Mouse (Mus musculus) Patski (cell line): Measurements from ENCODE around the gene Pif1. TPM values are rescaled to one million over a fixed set of nuclear protein-coding genes. Genes with fewer than 3 reads are reported as not detected.

Experiments
- ATAC-seq: fragments of 100-300 bp; one replicate; pipeline ENCODE4 v1.8.0; 2021
- CTCF ChIA-PET: fragments of 350-600 bp; sonication (Branson Sonifier 250); formaldehyde crosslinking; loops from one replicate; lab custom pipeline; 2022; ENCODE audit warnings: inconsistent platforms; lab: Charles Lee
- POLR2A ChIA-PET: fragments of 350-600 bp; sonication (Branson Sonifier 250); formaldehyde crosslinking; loops from one replicate; lab custom pipeline; 2022; ENCODE audit warnings: antibody characterized with exemption, inconsistent platforms; lab: Charles Lee
- DNase-seq: peaks from one replicate; pipeline ENCODE4 v3.0.0-alpha.2; 2011; ENCODE audit warnings: low read depth, low spot score
- H3K27me3 ChIP-seq: fragments of 371-371 bp; one replicate; pipeline ENCODE4 v1.5.1; 2021
- CTCF ChIP-seq: fragments of 100-300 bp; IDR thresholded peaks from one replicate; pipeline ENCODE4 v1.5.1; 2021
- in situ Hi-C: fragments of 300-500 bp; cut with MboI; formaldehyde crosslinking; loops from 3 replicates; pipeline ENCODE4 v1.11.1; 2018; ENCODE audit warnings: low pct_unique_long_range_greater_than_20kb, mixed read lengths
- polyA plus RNA-seq: library from polyadenylated mRNA; unstranded; gene quantifications from one replicate; pipeline ENCODE4 v1.2.3, GENCODE M21; 2021

Gene Pif1
- polyA plus RNA-seq, 1 experiment from 2014 or later = 7.2 TPM

DNA sequence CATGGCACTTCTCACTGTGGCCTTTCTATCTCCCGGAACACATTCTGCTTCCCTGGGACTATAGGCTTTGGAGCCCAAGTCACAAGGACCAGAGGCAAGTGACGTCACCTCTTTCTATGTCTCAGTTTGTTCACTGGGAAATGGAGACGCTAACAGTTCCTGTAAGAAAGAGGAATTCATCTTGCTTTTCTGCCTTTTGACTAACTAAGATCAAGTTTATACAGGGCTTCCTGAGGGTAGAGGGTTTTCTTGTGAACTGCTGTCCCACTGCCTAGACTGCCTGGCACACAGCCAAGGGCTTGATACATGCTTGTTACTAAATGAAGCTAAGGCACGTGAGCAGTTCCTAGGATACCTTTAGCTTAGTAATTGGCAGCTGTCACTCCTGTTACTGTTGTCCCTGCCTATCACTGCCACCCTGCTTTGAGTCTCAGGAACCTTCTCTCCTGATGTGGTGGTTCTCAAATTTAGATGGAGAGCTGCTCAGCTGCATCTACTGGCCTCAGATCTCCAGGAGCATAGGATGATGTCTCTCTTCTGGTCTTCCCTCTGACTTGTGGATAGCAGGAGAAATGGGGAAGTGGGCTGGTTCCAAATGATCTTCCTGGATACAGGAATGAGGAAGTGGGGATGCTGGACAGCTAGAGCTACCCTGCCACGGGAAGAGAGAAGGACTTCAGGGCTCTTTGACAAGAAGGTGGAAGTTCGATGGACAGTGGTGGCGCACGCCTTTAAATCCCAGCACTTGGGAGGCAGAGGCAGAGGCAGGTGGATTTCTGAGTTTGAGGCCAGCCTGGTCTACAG, 11.4 kb upstream of the Pif1 start:
- ATAC-seq (no peak), DNase-seq (no peak)
- CTCF ChIA-PET = interaction anchor here (0.5 to 1.6 kb wide), 3 partner anchors 11 to 46 kb away, joined by 3 to 4 read pairs (median 3); no protein-coding TSS in a partner anchor
- POLR2A ChIA-PET = interaction anchor here (0.7 kb wide), 1 partner anchor 44 kb away, joined by 3 read pairs; no protein-coding TSS in a partner anchor
- TF ChIP-seq CTCF = no peak
- in situ Hi-C loops = loop anchor here (5.0 kb wide), 1 partner anchor 33 kb away; no protein-coding TSS in a partner anchor
- H3K27me3 ChIP-seq = no peaks in the 10 kb centered on the region

GRCm38 (mm10) chr9:65576861-65577510, 10.0 kb upstream of the Pif1 start:
- ATAC-seq = no peak
- in situ Hi-C loops = loop anchor here (5.0 kb wide), 1 partner anchor 35 kb away; no protein-coding TSS in a partner anchor

DNA sequence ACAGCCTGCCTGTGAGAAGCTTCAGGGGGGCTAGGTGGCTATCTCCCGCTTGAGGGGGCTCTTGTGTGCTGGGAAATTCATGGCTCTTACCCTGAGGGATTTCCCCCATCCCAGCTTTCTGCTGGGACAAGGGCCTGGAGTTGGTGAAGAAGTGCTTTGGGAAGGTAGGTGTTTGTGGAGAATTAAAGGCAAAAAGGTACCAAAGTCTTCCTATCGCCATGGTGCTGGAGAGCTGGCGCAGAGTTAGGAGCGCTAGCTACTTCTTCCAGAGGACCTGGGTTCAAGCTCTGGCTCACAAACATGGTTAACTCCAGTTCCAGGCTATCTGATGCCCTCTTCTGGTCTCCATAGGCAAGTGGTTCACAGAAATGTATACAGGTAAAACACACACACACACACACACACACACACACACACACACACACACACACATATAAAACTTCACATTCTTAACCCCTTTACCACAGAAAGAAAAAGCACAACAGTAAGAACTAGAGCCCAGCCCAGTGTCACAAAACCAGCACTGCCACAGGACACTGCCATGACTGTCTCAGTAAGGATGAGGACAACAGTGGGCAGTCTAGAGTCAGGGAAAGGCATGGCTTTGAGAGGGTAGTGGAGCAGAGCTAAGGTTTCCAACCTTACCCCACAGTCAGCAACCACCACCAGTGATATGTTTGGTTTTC, 9.3 kb upstream of the Pif1 start:
- in situ Hi-C loops = loop anchor here (5.0 kb wide), 1 partner anchor 35 kb away; no protein-coding TSS in a partner anchor

More at GRCm38 (mm10) chr9:65576861-65577510, 10.0 kb upstream of the Pif1 start:
- ChIA-PET CTCF (interaction anchor here (0.8 to 2.1 kb wide), 7 partner anchors 8 to 96 kb away, joined by 3 to 7 read pairs (median 3); no protein-coding TSS in a partner anchor), POLR2A (interaction anchor here (0.6 to 1.2 kb wide), 2 partner anchors 9 to 87 kb away, joined by 3 to 4 read pairs; no protein-coding TSS in a partner anchor)
- H3K27me3 ChIP-seq = no peaks in the 10 kb centered on the region
- TF ChIP-seq CTCF = no peak
- no peak for DNase-seq

DNA sequence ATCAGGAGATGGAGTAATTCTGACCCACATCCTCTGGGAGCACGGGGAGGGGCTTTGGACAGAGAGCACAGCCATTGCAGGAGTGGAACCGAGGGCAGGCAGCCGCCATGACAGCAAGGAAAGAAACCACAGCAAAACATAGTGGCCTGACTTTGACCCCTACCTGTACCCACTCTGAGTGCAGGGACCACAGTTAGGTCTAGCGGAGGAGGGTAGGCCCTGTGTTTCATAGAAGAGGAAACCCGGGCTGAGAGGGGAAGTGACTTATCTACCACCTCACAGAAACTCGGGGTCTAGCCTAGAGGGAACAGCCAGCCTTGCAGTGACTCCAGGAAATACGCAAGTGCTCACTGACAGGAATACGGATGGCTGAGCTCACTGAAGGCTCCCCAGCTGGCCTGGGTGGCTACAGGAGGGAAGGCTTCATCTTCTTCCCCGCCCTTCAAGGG, 8.1 kb upstream of the Pif1 start:
- DNase-seq = no peak
- POLR2A ChIA-PET = no interaction called here
- no peak for ATAC-seq
- H3K27me3 ChIP-seq = no peaks in the 10 kb centered on the region
- in situ Hi-C loops = loop anchor here (5.0 kb wide), 1 partner anchor 37 kb away; no protein-coding TSS in a partner anchor
- CTCF ChIA-PET = interaction anchor here (2.0 kb wide), 1 partner anchor 10 kb away, joined by 5 read pairs; no protein-coding TSS in a partner anchor
- TF ChIP-seq CTCF = no peak

More for the DNA sequence above, 9.3 kb upstream of the Pif1 start:
- DNase-seq = no peak
- ChIA-PET CTCF (interaction anchor here (0.8 to 2.1 kb wide), 6 partner anchors 9 to 97 kb away, joined by 3 to 7 read pairs (median 4); no protein-coding TSS in a partner anchor), POLR2A (interaction anchor here (1.2 kb wide), 1 partner anchor 9 kb away, joined by 4 read pairs; no protein-coding TSS in a partner anchor)
- H3K27me3 ChIP-seq = no peaks in the 10 kb centered on the region
- TF ChIP-seq CTCF = no peak
- ATAC-seq = no peak

GRCm38 (mm10) chr9:65579781-65580371, 7.1 kb upstream of the Pif1 start, which contains the start of gene Plekho2:
Plekho2 (minus strand) TSS chr9:65580040.
- no peak for TF ChIP-seq CTCF
- in situ Hi-C loops = loop anchor here (5.0 to 10.0 kb wide), 4 partner anchors 38 to 215 kb away; partner anchors contain the start of genes Ankdd1a and Ubap1l
- H3K27me3 ChIP-seq = no peaks in the 10 kb centered on the region
- ATAC-seq (peak; percentile 74), DNase-seq (peak; percentile 75)
- ChIA-PET CTCF (interaction anchor here (1.0 to 2.4 kb wide), 6 partner anchors 12 to 60 kb away, joined by 3 to 18 read pairs (median 5); partner anchors contain the start of gene Ankdd1a), POLR2A (interaction anchor here (0.7 kb wide), 1 partner anchor 31 kb away, joined by 3 read pairs; no protein-coding TSS in a partner anchor)

DNA sequence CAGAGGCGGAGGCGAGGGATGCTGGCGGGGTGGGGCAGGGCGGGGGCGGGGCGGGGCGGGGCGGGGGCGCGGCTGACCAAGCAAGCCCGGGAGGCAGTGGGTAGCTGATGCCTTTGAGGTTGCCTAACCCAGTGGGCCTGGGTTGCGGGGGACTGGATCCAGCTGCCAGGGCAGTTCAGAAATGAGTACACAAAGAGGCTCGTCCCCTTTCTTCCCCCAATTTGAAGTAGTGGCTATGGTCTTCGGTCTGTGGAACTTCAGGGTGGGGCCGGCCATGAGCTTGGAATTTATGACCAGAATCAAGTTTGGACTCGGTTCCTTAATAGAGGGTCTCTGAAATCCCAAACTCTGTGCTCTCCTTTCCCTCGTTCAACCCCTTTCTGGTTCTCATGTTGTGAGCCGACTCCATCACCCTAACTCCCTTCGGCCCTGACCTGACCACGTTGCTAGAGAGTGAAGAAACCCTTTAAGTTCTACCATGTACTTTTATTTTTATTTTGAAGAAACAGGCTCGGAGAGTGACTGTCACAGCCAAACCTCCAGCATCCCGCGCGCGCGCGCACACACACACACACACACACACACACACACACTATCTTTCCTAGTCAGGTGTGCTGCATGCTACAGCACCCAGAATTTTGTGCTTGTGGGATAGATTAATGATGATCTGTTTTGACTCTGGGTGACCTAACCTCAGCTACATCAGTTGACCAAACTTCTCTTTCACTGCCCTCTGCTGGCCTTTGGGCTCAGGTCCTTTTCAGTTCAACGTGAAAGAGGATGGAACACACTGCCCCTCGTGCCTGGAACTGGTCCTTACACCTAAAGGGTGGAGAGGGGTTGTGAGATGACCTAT, 6.3 kb upstream of the Pif1 start:
- no peaks in the 10 kb centered on the region for H3K27me3 ChIP-seq
- peak; percentile 76 for DNase-seq
- ATAC-seq = peak; percentile 52
- in situ Hi-C loops = loop anchor here (5.0 to 10.0 kb wide), 3 partner anchors 58 to 216 kb away; partner anchors contain the start of genes Ankdd1a and Ubap1l
- CTCF ChIA-PET = interaction anchor here (1.0 to 2.4 kb wide), 6 partner anchors 11 to 60 kb away, joined by 3 to 18 read pairs (median 5); partner anchors contain the start of gene Ankdd1a
- POLR2A ChIA-PET = interaction anchor here (0.7 kb wide), 2 partner anchors 32 to 56 kb away, joined by 3 read pairs; no protein-coding TSS in a partner anchor
- peak; percentile 98 for TF ChIP-seq CTCF

DNA sequence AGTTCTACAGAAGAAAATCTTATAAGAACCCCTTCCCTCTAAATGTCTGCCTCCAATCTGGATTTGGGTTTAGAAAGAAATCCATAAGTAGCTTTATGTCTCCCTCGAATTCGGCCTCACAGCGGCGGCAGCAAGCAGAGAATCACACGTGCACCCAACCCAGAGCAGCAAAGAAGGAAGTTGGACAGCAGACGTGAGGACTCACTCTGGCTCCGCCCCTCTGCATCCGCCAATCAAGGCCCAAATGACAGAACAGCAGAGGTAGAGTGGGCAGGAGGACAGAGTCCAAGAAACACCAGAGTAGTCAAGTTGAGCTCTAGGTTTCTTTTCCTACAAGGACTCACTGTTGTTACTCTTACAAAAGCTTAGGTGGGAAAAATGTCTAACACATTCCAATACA, 3.9 kb upstream of the Pif1 start:
- ATAC-seq (no peak), DNase-seq (no peak)
- CTCF ChIA-PET = interaction anchor here (1.1 kb wide), 1 partner anchor 64 kb away, joined by 3 read pairs; no protein-coding TSS in a partner anchor
- in situ Hi-C loops = loop anchor here (5.0 to 10.0 kb wide), 3 partner anchors 61 to 218 kb away; partner anchors contain the start of genes Ankdd1a and Ubap1l
- no peak for TF ChIP-seq CTCF
- POLR2A ChIA-PET = no interaction called here
- H3K27me3 ChIP-seq = no peaks in the 10 kb centered on the region

GRCm38 (mm10) chr9:65587270-65587572, 261 bp downstream of the Pif1 start:
- in situ Hi-C loops = loop anchor here (10.0 kb wide), 2 partner anchors 132 to 222 kb away; partner anchors contain the start of gene Ubap1l
- TF ChIP-seq CTCF = no peak
- ATAC-seq = no peak
- POLR2A ChIA-PET = interaction anchor here (1.7 kb wide), 1 partner anchor 151 kb away, joined by 5 read pairs; no protein-coding TSS in a partner anchor
- CTCF ChIA-PET = interaction anchor here (2.0 to 2.2 kb wide), 2 partner anchors 11 to 76 kb away, joined by 7 to 11 read pairs; no protein-coding TSS in a partner anchor
- no peak for DNase-seq
- H3K27me3 ChIP-seq = no peaks in the 10 kb centered on the region
